ENCODE assay signal across 9 mouse cellular contexts in the genomic region with DNA sequence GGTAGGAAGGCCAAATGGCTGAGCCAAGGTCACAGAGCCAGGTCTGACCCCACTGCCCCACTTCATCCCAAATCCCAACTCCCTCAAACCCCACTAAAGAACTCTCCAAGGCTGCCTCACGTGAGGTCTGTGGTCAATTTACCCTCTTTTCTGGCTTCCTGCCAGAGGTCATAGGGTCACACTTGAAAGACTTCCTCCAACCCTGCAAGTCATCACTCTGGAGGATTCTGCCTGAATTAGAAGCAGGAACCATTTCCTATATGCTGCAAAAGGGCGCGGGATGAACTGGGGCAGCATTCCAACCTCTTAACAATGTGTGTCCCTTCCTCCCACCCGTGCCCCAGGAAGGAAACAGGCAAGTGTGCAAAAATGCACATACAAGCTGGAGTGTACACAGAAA. TPM values are rescaled to one million over a fixed set of nuclear protein-coding genes. Genes with fewer than 3 reads are reported as not detected.
A peak's percentile ranks its signal among the peaks of the same experiment; 100 is the strongest.
DNase-seq lines count a peak whose midpoint lies in the region; ATAC-seq and TF ChIP-seq lines count a peak whose summit lies in the region.
"Had no signal": no experiment of that assay in that cellular context is flagged by ENCODE, and none has a peak within 500 bp of the region (broad histone marks: within the 10 kb centered on the region; RNA-seq: fewer than 3 reads in every experiment).

No protein-coding gene starts in this region.

- WGBS in heart, embryonic 12.5 days, result 11% methylated on average over 4 of the region's 4 CpGs
- WGBS in limb, embryonic 10.5 days, result 13% methylated on average over 4 of the region's 4 CpGs

- H3K4me2 ChIP-seq in heart, embryonic 12.5 days, result no peak overlapping the region

- ATAC-seq in heart, embryonic 12.5 days (ENCODE audit: insufficient number of reproducible peaks, low FRiP score), result peak; percentile 62

- H3K27ac ChIP-seq in gastrocnemius, adult 2 months, result peak overlapping the region; percentile 73
- peak overlapping the region; percentile 68 for H3K27ac ChIP-seq in heart, embryonic 12.5 days (ENCODE audit: poor library complexity, severe bottlenecking)
- peak overlapping the region; percentile 88 for H3K27ac ChIP-seq in limb, embryonic 10.5 days

- no peaks in the 10 kb centered on the region for H3K27me3 ChIP-seq in heart, embryonic 12.5 days (replicated peaks)
- no peaks in the 10 kb centered on the region for H3K27me3 ChIP-seq in limb, embryonic 10.5 days (ENCODE audit: low read depth, poor library complexity, severe bottlenecking)

- intact Hi-C loops in gastrocnemius, adult 2 months (cut with DNase I), result no loop called here

- DNase-seq in gastrocnemius, adult 2 months, result peak; percentile 48
- no peak for DNase-seq in gastrocnemius, adult 8-10 months (ENCODE audit: low spot score in 2 of 2)
- peak; percentile 49 to 56 for DNase-seq in adrenal gland, postnatal 36 days
- DNase-seq in limb, embryonic 10.5 days (ENCODE audit: low spot score), result peak; percentile 73
- peak; percentile 62 for DNase-seq in testis, postnatal 10 days (ENCODE audit: low spot score)
- no peak for DNase-seq in layer of hippocampus, adult 8-10 months (ENCODE audit: low spot score in 2 of 2)
- DNase-seq in urinary bladder, postnatal 36 days (ENCODE audit: low spot score in 2 of 2), result no peak

- peaks cover 34% of the 10 kb centered on the region for H3K4me1 ChIP-seq in heart, embryonic 12.5 days (replicated peaks)
- peaks cover 37% of the 10 kb centered on the region for H3K4me1 ChIP-seq in limb, embryonic 10.5 days

- peaks cover 3% of the 10 kb centered on the region for H3K9me3 ChIP-seq in heart, embryonic 12.5 days (replicated peaks)
- H3K9me3 ChIP-seq in limb, embryonic 10.5 days (replicated peaks), result 0 out of 2 replicates have a peak, but pooled peaks cover 2% of the 10 kb centered on the region

- H3K9ac ChIP-seq in heart, embryonic 12.5 days, result no peak overlapping the region

- no peak overlapping the region for H3K4me3 ChIP-seq in gastrocnemius, adult 2 months
- H3K4me3 ChIP-seq in heart, embryonic 12.5 days, result no peak overlapping the region
- no peak overlapping the region for H3K4me3 ChIP-seq in limb, embryonic 10.5 days

- TF ChIP-seq CTCF in gastrocnemius, adult 2 months (IDR thresholded peaks at IDR 0.05), result no peak

- no peaks in the 10 kb centered on the region for H3K36me3 ChIP-seq in heart, embryonic 12.5 days
- 0 out of 2 replicates have a peak, but pooled peaks cover 3% of the 10 kb centered on the region for H3K36me3 ChIP-seq in limb, embryonic 10.5 days
- H3K36me3 ChIP-seq: G1E had no signal

RNA-seq across cellular contexts. Expression of gene Fam102a, which starts 25.8 kb away (rescaled TPM):
- total RNA-seq in gastrocnemius, adult 2 months (2021), result 1 to 10 TPM; 1.8 to 3.1 TPM
- total RNA-seq in gastrocnemius, adult 8-10 months (2022), result 1 to 10 TPM; 1.6 to 3.8 (median 2.9) TPM
- total RNA-seq in adrenal gland, postnatal 36 days (2021), result 10 to 100 TPM; 21.5 to 34.8 TPM
- 7.9 and 9.0 TPM in 2 replicates for polyA plus RNA-seq in heart, embryonic 12.5 days (2016; fragmentation: Nextera tagmentation; extraction: Ambion mirVana)
- 12.0 and 14.0 TPM in 2 replicates for polyA plus RNA-seq in limb, embryonic 10.5 days (2016; fragmentation: Nextera tagmentation; extraction: Ambion mirVana)
- total RNA-seq in layer of hippocampus, adult 8-10 months (2022), result 10 to 100 TPM; 69.9 to 81.1 (median 75.7) TPM

RNA-seq across cellular contexts. Expression of gene Slc25a25, which starts 58.0 kb away (rescaled TPM):
- total RNA-seq in gastrocnemius, adult 2 months (2021), result 100 to 1,000 TPM in 1 of 2 experiments, 10 to 100 TPM in 1; 45.3 to 211 TPM
- total RNA-seq in gastrocnemius, adult 8-10 months (2022), result 100 to 1,000 TPM in 1 of 4 experiments, 10 to 100 TPM in 3; 48.5 to 113 (median 60.4) TPM
- total RNA-seq in adrenal gland, postnatal 36 days (2021), result 10 to 100 TPM; 78.8 to 99.7 TPM
- polyA plus RNA-seq in heart, embryonic 12.5 days (2016; fragmentation: Nextera tagmentation; extraction: Ambion mirVana), result 13.0 and 14.3 TPM in 2 replicates
- polyA plus RNA-seq in limb, embryonic 10.5 days (2016; fragmentation: Nextera tagmentation; extraction: Ambion mirVana), result 30.8 and 33.0 TPM in 2 replicates
- 10 to 100 TPM; 55.0 to 60.7 (median 55.9) TPM for total RNA-seq in layer of hippocampus, adult 8-10 months (2022)

RNA-seq across cellular contexts. Expression of gene Naif1, which starts 59.0 kb away (rescaled TPM):
- 1 to 10 TPM; 2.2 to 2.3 TPM for total RNA-seq in gastrocnemius, adult 2 months (2021)
- 1 to 10 TPM; 2.1 to 2.7 (median 2.3) TPM for total RNA-seq in gastrocnemius, adult 8-10 months (2022)
- total RNA-seq in adrenal gland, postnatal 36 days (2021), result 1 to 10 TPM; 4.3 to 5.2 TPM
- 4.7 and 5.4 TPM in 2 replicates for polyA plus RNA-seq in heart, embryonic 12.5 days (2016; fragmentation: Nextera tagmentation; extraction: Ambion mirVana)
- polyA plus RNA-seq in limb, embryonic 10.5 days (2016; fragmentation: Nextera tagmentation; extraction: Ambion mirVana), result 5.9 and 7.3 TPM in 2 replicates
- total RNA-seq in layer of hippocampus, adult 8-10 months (2022), result 1 to 10 TPM; 3.2 to 4.7 (median 4.2) TPM

Comparison
In these comparisons a context has a peak if more than half of its experiments do, and no peak if none do; other contexts are left out.
1. DNase-seq: peak in gastrocnemius, adult 2 months (single experiment), adrenal gland, postnatal 36 days (2 of 2), limb, embryonic 10.5 days (single experiment) and testis, postnatal 10 days (single experiment); none in gastrocnemius, adult 8-10 months (0 of 2), layer of hippocampus, adult 8-10 months (0 of 2) and urinary bladder, postnatal 36 days (0 of 2).
2. RNA of gene Fam102a, which starts 25.8 kb away (total RNA-seq): 69.9 to 81.1 TPM in layer of hippocampus, adult 8-10 months and 21.5 to 34.8 TPM in adrenal gland, postnatal 36 days; 1.6 to 3.8 TPM in gastrocnemius, adult 8-10 months and 1.8 to 3.1 TPM in gastrocnemius, adult 2 months; every median in the first group is over 4 times any median in the second.
3. Peak in every context shown above with its lines, with median percentiles within 50 percentile points of each other: H3K27ac ChIP-seq.